Mouse (Mus musculus) B cell, adult 67 days (primary cell): ENCODE results near the gene Hmox2. TPM values are rescaled to one million over a fixed set of nuclear protein-coding genes. Genes with fewer than 3 reads are reported as not detected.

ENCODE experiments used
- total RNA-seq, 2 experiments: library from RNA; stranded (reverse); gene quantifications; 4 replicates each; pipeline ENCODE4 v1.2.4; 2023

The Hmox2 gene
- total RNA-seq, result 10 to 100 TPM; 54.1 to 58.2 TPM

DNA sequence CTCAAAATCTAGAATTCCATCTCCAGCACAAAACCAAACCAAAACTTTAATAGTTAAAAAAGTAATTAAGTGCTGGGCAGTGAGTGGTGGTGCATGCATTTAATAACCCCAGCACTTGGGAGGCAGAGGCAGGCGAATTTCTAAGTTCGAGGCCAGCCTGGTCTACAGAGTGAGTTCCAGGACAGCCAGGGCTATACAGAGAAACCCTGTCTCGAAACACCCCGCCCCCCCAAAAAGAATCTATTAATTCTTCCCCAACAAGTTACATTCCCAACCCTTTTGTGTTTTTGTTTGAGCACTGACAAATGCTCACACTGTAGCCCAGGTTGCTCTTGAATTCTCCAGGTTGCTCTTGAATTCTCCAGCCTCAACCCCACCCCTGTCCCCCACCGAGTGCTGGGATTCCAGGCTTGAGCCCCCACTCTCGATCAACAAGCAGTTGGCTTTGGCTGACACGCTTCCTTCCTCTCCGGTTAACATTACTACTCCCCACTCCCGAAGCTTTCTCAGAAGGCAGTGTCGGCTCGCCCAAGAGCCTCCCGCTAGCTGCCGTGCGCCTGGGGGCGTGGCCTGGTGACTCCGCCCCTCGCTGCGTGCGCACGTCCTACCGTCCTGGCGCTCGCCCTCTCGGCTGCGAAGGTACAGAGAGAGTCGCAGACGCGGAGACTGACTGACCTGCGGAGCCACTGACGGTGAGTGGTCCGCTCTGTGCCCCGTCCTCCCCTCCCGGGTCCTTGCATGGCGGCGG is at the start of gene Hmox2:
Gene Hmox2, plus strand, starts transcription at position 582 of the 748 bp plus-strand sequence.

DNA sequence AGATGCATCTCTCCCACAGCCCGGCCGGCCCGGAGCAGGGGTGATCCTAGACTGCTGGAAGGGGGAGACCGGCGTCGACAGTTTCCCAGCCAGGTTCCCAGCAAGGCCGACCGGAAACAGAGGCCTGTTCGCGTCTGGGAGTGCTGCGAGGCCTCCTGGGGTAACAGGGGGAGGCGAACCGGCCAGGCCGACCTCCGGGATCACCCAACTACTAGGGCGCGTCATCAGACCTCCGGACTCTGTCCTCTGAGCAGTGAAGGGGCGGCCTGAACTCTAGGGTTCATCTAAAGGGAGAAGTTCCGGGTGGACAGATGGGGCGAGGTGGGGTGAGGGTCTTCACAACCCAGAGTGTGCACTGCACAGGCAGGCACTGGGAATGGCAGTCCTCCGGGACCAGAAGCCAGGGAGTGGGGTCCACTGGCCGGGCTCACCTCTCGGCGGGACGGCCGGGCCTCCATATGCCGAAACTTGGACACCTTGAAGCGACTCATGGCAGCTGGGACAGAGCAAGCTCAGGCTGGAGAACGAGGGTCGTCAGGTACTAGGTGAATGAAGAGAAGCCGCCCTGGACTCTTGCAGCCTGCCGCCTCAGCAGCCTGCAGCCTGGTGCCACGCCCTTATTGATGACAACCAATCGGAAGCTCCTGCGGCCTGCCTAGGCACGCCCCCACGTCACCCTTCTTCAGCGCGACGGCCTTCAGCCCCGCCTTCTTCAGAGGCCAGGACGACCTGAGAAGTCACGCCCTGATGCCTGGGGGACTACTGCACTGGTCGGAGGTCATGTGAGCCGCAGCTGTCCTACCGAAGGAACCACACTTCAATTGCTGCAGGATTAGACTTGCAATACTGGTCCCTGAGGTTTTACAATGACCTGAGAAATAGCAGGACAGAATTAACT is 46.8 kb upstream of the Hmox2 start, which contains the start of gene Coro7:
Gene Coro7, minus strand, starts transcription at position 657 of the 898 bp plus-strand sequence.

DNA sequence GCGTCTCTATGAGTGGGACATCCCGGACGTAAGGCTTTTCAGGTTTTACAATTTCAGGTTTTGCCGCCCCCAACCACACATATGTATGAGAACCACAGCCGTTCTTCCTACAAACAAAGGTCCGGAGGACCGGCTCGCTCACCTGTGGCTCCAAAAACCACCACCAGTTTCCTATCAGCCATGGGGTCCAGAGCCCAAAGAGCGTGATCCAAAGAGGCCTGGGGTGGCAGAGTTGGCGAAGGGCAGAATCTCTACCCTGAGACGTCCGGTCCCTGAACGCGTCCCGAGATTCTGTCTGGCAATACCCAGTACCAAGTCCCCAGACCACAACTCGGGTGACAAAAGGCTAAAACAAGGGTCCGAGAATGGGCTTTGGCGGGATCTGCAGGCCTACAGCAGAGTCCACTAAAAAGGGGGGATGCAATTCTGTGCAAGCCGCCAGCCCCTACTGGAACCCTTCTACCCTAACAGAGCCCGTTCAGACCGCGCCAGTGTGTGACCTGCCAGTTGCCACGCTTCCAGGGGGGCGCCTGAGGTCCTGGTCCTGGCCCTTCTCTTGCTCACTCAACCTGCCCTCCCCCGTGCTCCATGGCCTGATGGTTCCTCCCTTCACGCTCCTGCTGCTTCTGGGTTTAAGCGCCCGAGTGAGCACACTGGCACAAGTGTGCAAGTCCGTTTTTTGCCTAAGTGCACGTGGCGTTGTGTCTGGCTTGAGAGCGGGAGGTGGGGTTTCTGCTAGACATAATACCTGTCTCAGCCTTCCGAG is 7.2 kb upstream of the Hmox2 start, which contains the start of gene Nmral1:
Gene Nmral1, minus strand, starts transcription at position 604 of the 766 bp plus-strand sequence.

DNA sequence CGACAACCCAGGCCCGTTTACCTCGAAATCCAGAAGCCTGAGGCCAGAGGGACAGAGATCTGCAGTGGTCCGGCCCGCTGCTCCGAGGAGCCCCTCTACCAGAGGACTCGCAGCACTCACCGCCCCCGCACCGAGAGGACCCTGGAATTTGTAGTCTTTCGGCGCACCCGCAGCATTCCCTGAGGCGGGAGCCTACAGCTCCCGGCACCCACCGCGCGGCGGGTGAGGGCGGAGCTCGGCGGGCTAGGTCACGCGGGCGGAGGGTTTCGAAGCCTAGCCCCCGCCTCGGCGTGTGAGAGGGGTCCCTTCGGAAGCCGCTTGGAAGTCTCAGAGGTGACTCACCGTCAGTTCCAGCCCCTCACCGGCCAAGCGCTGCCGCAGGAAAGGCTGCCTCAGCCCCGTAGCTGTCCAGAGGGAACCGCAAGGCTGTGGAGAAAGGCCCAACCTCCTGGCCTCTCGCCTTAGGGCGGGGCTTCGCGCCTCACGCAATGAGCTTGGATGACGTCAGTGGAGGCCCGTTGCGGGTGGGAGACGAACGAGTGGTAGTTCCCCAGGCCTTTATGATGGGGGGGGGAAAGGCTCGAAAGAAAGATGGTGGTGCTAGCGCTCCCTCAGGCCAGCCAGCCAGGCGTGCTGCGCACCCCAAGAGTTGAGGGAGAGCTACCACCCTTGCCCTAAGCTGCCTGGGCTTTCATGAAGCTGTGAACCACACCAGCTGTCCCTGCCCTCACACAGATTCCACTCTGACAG is 63.8 kb downstream of the Hmox2 start, which contains the start of gene Cdip1:
Gene Cdip1, minus strand, starts transcription at position 483 of the 750 bp plus-strand sequence.

Other genes starting within 250 kb of the Hmox2 start
- gene Srl, start 184.5 kb upstream of the Hmox2 start, total RNA-seq, result 1 to 10 TPM; 1.5 to 1.8 TPM
- 10 to 100 TPM; 10.2 to 15.1 TPM for gene Tfap4, start 166.5 kb upstream of the Hmox2 start, total RNA-seq
- not detected for gene Glis2, start 131.6 kb upstream of the Hmox2 start, total RNA-seq
- gene Pam16, start 101.4 kb upstream of the Hmox2 start, total RNA-seq, result 10 to 100 TPM; 31.4 to 60.2 TPM
- under 1 TPM; 0.32 to 0.33 TPM for gene Vasn, start 86.4 kb upstream of the Hmox2 start, total RNA-seq
- 10 to 100 TPM; 36.5 to 39.7 TPM for gene Dnaja3, start 86.4 kb upstream of the Hmox2 start, total RNA-seq
- gene Coro7, start 46.6 kb upstream of the Hmox2 start, total RNA-seq, result 100 to 1,000 TPM; 236 to 237 TPM
- gene Nmral1, start 7.0 kb upstream of the Hmox2 start, total RNA-seq, result 10 to 100 TPM in 1 of 2 experiments, 1 to 10 TPM in 1; 9.2 to 14.8 TPM
- 10 to 100 TPM; 57.1 to 65.3 TPM for gene Cdip1, start 63.9 kb downstream of the Hmox2 start, total RNA-seq
- not detected for gene 4930562C15Rik, start 109.1 kb downstream of the Hmox2 start, total RNA-seq
- gene Ubald1, start 154.0 kb downstream of the Hmox2 start, total RNA-seq, result 100 to 1,000 TPM; 161 to 185 TPM
- gene Mgrn1, start 159.9 kb downstream of the Hmox2 start, total RNA-seq, result 100 to 1,000 TPM; 161 to 170 TPM
- 10 to 100 TPM; 48.0 to 66.5 TPM for gene Nudt16l1, start 212.4 kb downstream of the Hmox2 start, total RNA-seq
- 10 to 100 TPM; 97.4 to 99.5 TPM for gene Anks3, start 237.8 kb downstream of the Hmox2 start, total RNA-seq